Mouse (Mus musculus): Measurements from ENCODE around the gene Chd4. TPM values are rescaled to one million over a fixed set of nuclear protein-coding genes. Genes with fewer than 3 reads are reported as not detected.

The Chd4 gene
- polyA plus RNA-seq, 1 experiment from 2014 or later = 18.2 TPM

- H3K27ac ChIP-seq (ENCODE audit: low read length) = peak overlapping the region; percentile 80
- no peaks in the 10 kb centered on the region for H3K36me3 ChIP-seq (ENCODE audit: control insufficient read depth, insufficient read depth)
- WGBS (ENCODE audit: insufficient replicate concordance) = 3% methylated on average over 20 of the region's 20 CpGs
- H3K9ac ChIP-seq (ENCODE audit: low read depth, low read length) = peak overlapping the region; percentile 22; the same call in 1 of the 2 replicates
- peak overlapping the region; percentile 22 for H3K4me3 ChIP-seq (ENCODE audit: low read depth, low read length)
- peak overlapping the region; percentile 71 for H3K4me2 ChIP-seq (ENCODE audit: low read depth, low read length)
- peak; percentile 73 for ATAC-seq (ENCODE audit: low read depth)
- H3K27me3 ChIP-seq (ENCODE audit: control insufficient read depth, insufficient read depth, low read depth, low read length) = no peaks in the 10 kb centered on the region
- no peaks in the 10 kb centered on the region for H3K9me3 ChIP-seq (replicated peaks; ENCODE audit: control insufficient read depth, low read length)
- H3K4me1 ChIP-seq (ENCODE audit: control insufficient read depth, low read depth, low read length) = peaks cover 26% of the 10 kb centered on the region
These were observed 7.0 kb upstream of the Chd4 start for GRCm38 (mm10) chr6:125088561-125089321.

- ATAC-seq (ENCODE audit: low read depth) = peak; percentile 68
- H3K9me3 ChIP-seq (replicated peaks; ENCODE audit: control insufficient read depth, low read length) = no peaks in the 10 kb centered on the region
- peaks cover 26% of the 10 kb centered on the region for H3K4me1 ChIP-seq (ENCODE audit: control insufficient read depth, low read depth, low read length)
- H3K36me3 ChIP-seq (ENCODE audit: control insufficient read depth, insufficient read depth) = no peaks in the 10 kb centered on the region
- peak overlapping the region; percentile 22 for H3K4me3 ChIP-seq (ENCODE audit: low read depth, low read length)
- H3K27ac ChIP-seq (ENCODE audit: low read length) = peak overlapping the region; percentile 80
- WGBS (ENCODE audit: insufficient replicate concordance) = 4% methylated on average over 15 of the region's 15 CpGs
- H3K9ac ChIP-seq (ENCODE audit: low read depth, low read length) = peak overlapping the region; percentile 49
- H3K27me3 ChIP-seq (ENCODE audit: control insufficient read depth, insufficient read depth, low read depth, low read length) = no peaks in the 10 kb centered on the region
- H3K4me2 ChIP-seq (ENCODE audit: low read depth, low read length) = peak overlapping the region; percentile 71
These were observed 6.1 kb upstream of the Chd4 start for GRCm38 (mm10) chr6:125089521-125090321.

- Histone ChIP-seq H3K36me3 (ENCODE audit: control insufficient read depth, insufficient read depth) (no peaks in the 10 kb centered on the region), H3K9ac (ENCODE audit: low read depth, low read length) (peak overlapping the region; percentile 49; the same call in 1 of the 2 replicates), H3K27me3 (ENCODE audit: control insufficient read depth, insufficient read depth, low read depth, low read length) (no peaks in the 10 kb centered on the region), H3K27ac (ENCODE audit: low read length) (peak overlapping the region; percentile 80), H3K9me3 (replicated peaks; ENCODE audit: control insufficient read depth, low read length) (no peaks in the 10 kb centered on the region), H3K4me2 (ENCODE audit: low read depth, low read length) (peak overlapping the region; percentile 71), H3K4me3 (ENCODE audit: low read depth, low read length) (peak overlapping the region; percentile 22), H3K4me1 (ENCODE audit: control insufficient read depth, low read depth, low read length) (peaks cover 33% of the 10 kb centered on the region)
- ATAC-seq (ENCODE audit: low read depth) = no peak
- WGBS (ENCODE audit: insufficient replicate concordance) = 58% methylated on average over 10 of the region's 10 CpGs
These were observed 5.3 kb upstream of the Chd4 start for GRCm38 (mm10) chr6:125090341-125091085.

- Histone ChIP-seq H3K9ac (ENCODE audit: low read depth, low read length) (no peak overlapping the region), H3K9me3 (replicated peaks; ENCODE audit: control insufficient read depth, low read length) (no peaks in the 10 kb centered on the region), H3K27me3 (ENCODE audit: control insufficient read depth, insufficient read depth, low read depth, low read length) (no peaks in the 10 kb centered on the region), H3K27ac (ENCODE audit: low read length) (no peak overlapping the region), H3K4me1 (ENCODE audit: control insufficient read depth, low read depth, low read length) (peaks cover 43% of the 10 kb centered on the region), H3K4me2 (ENCODE audit: low read depth, low read length) (no peak overlapping the region), H3K4me3 (ENCODE audit: low read depth, low read length) (no peak overlapping the region), H3K36me3 (ENCODE audit: control insufficient read depth, insufficient read depth) (no peaks in the 10 kb centered on the region)
- WGBS (ENCODE audit: insufficient replicate concordance) = 48% methylated on average over 5 of the region's 5 CpGs
- no peak for ATAC-seq (ENCODE audit: low read depth)
These were observed 3.4 kb upstream of the Chd4 start for GRCm38 (mm10) chr6:125092372-125092771.

GRCm38 (mm10) chr6:125094843-125095242, 938 bp upstream of the Chd4 start:
- Histone ChIP-seq H3K4me2 (ENCODE audit: low read depth, low read length) (no peak overlapping the region), H3K9me3 (replicated peaks; ENCODE audit: control insufficient read depth, low read length) (no peaks in the 10 kb centered on the region), H3K27ac (ENCODE audit: low read length) (peak overlapping the region; percentile 96), H3K27me3 (ENCODE audit: control insufficient read depth, insufficient read depth, low read depth, low read length) (no peaks in the 10 kb centered on the region), H3K4me1 (ENCODE audit: control insufficient read depth, low read depth, low read length) (peaks cover 49% of the 10 kb centered on the region), H3K9ac (ENCODE audit: low read depth, low read length) (no peak overlapping the region), H3K4me3 (ENCODE audit: low read depth, low read length) (no peak overlapping the region), H3K36me3 (ENCODE audit: control insufficient read depth, insufficient read depth) (peaks cover 7% of the 10 kb centered on the region; the same call in 1 of the 2 replicates)
- WGBS (ENCODE audit: insufficient replicate concordance) = 33% methylated on average over 3 of the region's 3 CpGs
- no peak for ATAC-seq (ENCODE audit: low read depth)

GRCm38 (mm10) chr6:125096279-125096596, 457 bp downstream of the Chd4 start:
- peak overlapping the region; percentile 75 for H3K4me3 ChIP-seq (ENCODE audit: low read depth, low read length)
- peak overlapping the region; percentile 71 for H3K4me2 ChIP-seq (ENCODE audit: low read depth, low read length)
- peaks cover 39% of the 10 kb centered on the region for H3K4me1 ChIP-seq (ENCODE audit: control insufficient read depth, low read depth, low read length)
- H3K36me3 ChIP-seq (ENCODE audit: control insufficient read depth, insufficient read depth) = peaks cover 19% of the 10 kb centered on the region
- H3K9me3 ChIP-seq (replicated peaks; ENCODE audit: control insufficient read depth, low read length) = no peaks in the 10 kb centered on the region
- WGBS (ENCODE audit: insufficient replicate concordance) = under 1% methylated on average over 30 of the region's 32 CpGs
- H3K27me3 ChIP-seq (ENCODE audit: control insufficient read depth, insufficient read depth, low read depth, low read length) = no peaks in the 10 kb centered on the region
- peak overlapping the region; percentile 81 for H3K9ac ChIP-seq (ENCODE audit: low read depth, low read length)
- H3K27ac ChIP-seq (ENCODE audit: low read length) = peak overlapping the region; percentile 96
- ATAC-seq (ENCODE audit: low read depth) = peak; percentile 33

- ATAC-seq (ENCODE audit: low read depth) = peak; percentile 39
- under 1% methylated on average over 43 of the region's 44 CpGs for WGBS (ENCODE audit: insufficient replicate concordance)
- H3K4me1 ChIP-seq (ENCODE audit: control insufficient read depth, low read depth, low read length) = peaks cover 39% of the 10 kb centered on the region
These were observed 990 bp downstream of the Chd4 start for GRCm38 (mm10) chr6:125096597-125097345.

GRCm38 (mm10) chr6:125097346-125097689, 1.5 kb downstream of the Chd4 start:
- 0 out of 2 replicates have a peak, but pooled peaks have one; percentile 6 for ATAC-seq (ENCODE audit: low read depth)
- peak overlapping the region; percentile 96 for H3K27ac ChIP-seq (ENCODE audit: low read length)
- H3K36me3 ChIP-seq (ENCODE audit: control insufficient read depth, insufficient read depth) = peaks cover 30% of the 10 kb centered on the region
- peak overlapping the region; percentile 75 for H3K4me3 ChIP-seq (ENCODE audit: low read depth, low read length)
- H3K9ac ChIP-seq (ENCODE audit: low read depth, low read length) = peak overlapping the region; percentile 81
- peak overlapping the region; percentile 71 for H3K4me2 ChIP-seq (ENCODE audit: low read depth, low read length)
- WGBS (ENCODE audit: insufficient replicate concordance) = 3% methylated on average over 12 of the region's 12 CpGs
- H3K27me3 ChIP-seq (ENCODE audit: control insufficient read depth, insufficient read depth, low read depth, low read length) = no peaks in the 10 kb centered on the region
- H3K4me1 ChIP-seq (ENCODE audit: control insufficient read depth, low read depth, low read length) = peaks cover 39% of the 10 kb centered on the region
- no peaks in the 10 kb centered on the region for H3K9me3 ChIP-seq (replicated peaks; ENCODE audit: control insufficient read depth, low read length)

More at GRCm38 (mm10) chr6:125096597-125097345, 990 bp downstream of the Chd4 start:
- H3K9me3 ChIP-seq (replicated peaks; ENCODE audit: control insufficient read depth, low read length) = no peaks in the 10 kb centered on the region
- H3K9ac ChIP-seq (ENCODE audit: low read depth, low read length) = peak overlapping the region; percentile 81
- no peaks in the 10 kb centered on the region for H3K27me3 ChIP-seq (ENCODE audit: control insufficient read depth, insufficient read depth, low read depth, low read length)
- H3K4me3 ChIP-seq (ENCODE audit: low read depth, low read length) = peak overlapping the region; percentile 75
- H3K4me2 ChIP-seq (ENCODE audit: low read depth, low read length) = peak overlapping the region; percentile 71
- peaks cover 24% of the 10 kb centered on the region for H3K36me3 ChIP-seq (ENCODE audit: control insufficient read depth, insufficient read depth)
- H3K27ac ChIP-seq (ENCODE audit: low read length) = peak overlapping the region; percentile 96

All from liver, embryonic 16.5 days (tissue).